Mouse (Mus musculus) CD4-positive, CD25-positive, alpha-beta regulatory T cell, adult 2 months (primary cell): ENCODE results near the gene Diras1.
"Not testable (repeated sequence)": the region's sequence is repeated elsewhere in the genome, so short reads cannot be mapped to it uniquely, and the experiment has no call there.

ENCODE experiments used
- DNase-seq: peaks from one replicate; pipeline ENCODE4 v3.0.0-alpha.2; 2012; ENCODE audit warnings: low read depth, low spot score

Diras1 gene

DNA sequence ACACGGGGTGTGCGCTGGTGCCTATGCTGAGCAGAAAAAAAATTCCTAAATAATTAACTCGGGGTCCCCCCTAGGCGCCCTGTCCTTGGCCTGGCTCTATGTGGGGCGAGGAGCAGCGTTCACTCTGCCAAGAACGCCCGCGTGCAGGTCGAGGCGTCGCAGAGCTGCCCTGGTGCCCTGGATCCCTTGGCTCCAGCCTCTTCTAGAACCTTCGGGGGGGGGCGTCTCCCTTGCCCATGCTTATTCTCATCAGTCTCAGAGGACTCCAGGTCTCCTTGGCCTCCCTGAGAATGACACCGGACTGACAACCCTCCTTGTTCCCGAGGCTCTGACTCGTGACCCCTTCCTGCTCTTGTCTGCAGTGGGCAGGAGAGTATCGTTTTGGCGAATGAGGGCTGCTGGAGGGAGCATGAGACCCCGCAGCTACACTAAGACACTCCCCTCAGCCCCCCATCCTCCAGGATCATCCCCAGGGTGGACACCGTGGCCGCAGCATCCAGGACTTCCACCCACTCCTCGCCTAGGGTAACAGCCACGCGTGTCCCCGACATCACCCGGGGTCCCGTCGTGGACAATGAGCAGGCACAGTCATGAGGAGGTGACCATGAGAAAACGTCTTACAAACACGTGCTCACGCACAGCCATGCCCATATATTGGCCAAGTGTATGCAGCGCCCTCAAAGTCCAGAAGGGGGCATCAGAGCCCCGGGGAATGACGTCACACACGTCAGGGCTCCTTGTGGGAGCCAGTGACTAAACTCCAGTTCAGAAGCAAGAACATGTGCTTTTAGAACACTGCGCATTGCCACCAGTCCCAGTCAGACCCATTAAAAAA lies 25.9 kb downstream of the Diras1 start:
- DNase-seq, result peak; percentile 92

DNA sequence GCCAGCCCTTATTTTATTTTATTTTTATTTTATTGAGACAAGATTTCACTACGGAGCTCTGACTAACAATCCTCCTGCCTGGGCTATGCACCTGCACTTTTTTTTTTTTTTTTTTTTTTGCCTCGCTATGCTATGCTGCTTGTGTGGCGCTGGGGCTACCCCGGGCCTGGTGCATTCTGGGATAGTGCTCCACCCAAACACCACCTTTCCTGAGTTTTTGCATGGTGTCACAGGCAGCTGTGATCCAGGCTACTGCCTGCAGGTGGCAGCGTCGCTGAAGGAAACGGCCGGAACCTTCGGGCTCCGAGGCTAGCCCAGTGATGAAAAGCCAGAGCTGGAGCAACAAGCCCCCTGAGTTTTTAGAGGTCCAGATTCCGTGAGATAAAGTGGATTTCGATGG lies 26.7 kb downstream of the Diras1 start:
- peak; percentile 78 for DNase-seq

DNA sequence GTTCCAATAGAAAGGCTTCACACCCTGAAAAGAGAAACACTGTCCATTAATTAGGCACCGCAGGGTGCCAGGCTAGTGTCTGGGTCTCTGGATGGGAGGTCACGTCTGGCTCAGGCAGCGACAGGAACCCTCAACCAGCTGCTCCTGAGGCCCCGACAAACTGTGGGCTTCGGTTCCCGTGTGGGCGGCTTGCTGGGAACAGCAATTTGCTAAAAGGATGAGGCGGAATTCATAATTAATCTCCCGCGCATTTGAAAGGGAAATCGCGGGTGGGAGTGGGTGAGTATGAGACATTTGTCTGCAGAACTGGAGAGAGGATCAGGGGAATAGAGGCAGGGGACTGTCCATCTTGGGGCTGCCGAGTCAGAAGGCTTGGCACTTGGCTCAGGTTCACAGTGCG lies 27.4 kb downstream of the Diras1 start:
- DNase-seq, result no peak

DNA sequence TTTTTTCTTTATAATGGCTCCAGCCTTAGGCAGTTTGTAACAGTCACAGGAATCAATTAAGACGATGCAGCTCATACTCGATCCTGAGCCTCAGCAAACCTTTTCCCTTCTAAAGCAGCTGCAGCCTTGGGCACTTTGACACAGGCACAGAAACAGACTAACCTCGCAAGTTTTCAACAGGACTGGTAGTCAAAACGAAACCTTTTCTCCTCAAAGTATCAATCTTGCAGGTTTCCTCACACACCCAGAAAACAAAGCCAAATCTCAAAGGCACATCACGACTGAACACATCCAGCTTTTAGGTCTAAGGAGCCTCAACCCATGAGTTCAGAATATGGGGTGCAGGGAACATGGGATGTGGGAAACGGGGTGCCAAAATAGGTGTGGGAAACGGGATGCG lies 28.1 kb downstream of the Diras1 start:
- no peak for DNase-seq

DNA sequence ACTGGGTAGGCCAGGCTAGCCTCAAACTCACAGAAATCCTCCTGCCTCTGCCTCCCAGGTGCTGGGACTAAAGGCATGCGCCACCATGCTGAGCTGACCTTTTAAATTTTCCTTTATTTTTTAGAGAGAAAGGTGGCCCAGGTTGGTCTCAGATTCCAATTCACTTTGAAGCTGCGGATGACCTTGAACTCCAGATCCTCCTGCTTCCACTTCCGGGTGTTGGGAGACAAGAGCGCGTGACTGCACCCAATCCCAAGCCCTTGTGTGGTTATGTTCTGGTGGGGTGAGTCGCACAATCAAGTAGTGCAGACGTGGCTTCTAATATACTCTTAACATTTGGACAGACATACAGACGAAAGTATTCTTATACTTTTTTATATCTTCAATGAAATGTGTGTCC lies 29.0 kb downstream of the Diras1 start:
- no peak for DNase-seq

DNA sequence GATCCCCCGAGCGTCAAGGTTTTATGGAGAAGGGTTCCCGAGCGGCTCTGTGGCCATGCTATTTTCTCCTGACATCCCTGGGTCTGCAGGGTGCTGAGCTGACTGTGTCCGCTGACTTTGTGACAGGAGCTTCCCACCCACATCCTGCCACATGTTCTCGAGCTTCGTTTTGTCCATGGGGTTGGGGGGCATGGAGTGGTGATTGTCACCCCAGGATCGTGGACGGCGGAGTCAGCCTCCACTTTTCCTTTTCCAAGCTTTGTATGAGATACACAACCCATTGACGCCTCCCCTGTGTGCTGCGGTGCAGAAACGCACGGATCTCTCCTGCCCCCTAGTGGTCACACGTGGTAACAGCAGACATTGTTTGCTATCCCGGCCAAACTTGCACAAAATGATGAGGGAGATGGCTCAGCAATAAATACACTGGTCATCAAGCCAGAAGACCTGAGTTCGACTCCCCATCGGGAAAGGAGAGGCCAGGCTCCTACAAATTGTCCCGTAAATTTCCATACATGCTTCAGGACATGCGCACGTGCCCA lies 30.3 kb downstream of the Diras1 start:
- DNase-seq, result peak; percentile 89

DNA sequence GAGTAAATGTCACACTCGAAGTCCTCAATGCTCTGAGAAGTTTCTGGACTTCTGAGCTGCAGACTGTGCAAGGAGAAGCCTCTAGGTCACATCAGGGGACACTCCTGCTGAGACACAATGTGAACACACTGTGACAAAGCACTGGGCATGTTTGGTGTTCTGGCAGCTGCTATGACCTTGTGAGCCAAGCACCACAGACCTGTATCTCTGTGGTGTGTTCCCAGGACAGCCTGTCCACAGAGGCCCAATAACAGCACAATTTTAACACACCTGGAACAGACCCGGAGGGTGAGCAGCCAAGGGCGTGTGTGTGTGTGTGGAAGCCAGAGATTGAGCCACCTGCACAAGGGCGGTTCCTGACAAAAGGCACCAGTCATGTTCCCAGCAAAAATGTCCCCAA lies 30.8 kb downstream of the Diras1 start:
- DNase-seq, result no peak

DNA sequence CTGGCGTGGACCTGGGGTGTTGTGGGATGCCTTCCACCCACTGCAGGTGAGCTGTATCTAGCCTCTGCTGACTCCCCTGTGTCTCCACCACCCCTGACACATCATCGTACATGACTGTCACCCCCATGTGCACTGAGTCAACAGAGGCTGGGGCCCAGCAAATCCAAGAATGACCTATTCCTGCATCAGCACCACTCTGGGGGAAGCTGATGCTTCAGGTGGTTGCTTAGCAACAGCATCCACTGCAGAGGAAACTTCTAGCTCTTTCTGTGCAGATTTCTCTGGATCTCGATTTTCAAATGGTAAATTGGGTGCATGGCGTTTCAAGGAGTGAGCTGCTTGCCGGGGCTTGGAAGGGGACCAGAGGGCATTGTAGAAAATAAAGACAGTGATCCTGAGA lies 32.2 kb downstream of the Diras1 start:
- no peak for DNase-seq

DNA sequence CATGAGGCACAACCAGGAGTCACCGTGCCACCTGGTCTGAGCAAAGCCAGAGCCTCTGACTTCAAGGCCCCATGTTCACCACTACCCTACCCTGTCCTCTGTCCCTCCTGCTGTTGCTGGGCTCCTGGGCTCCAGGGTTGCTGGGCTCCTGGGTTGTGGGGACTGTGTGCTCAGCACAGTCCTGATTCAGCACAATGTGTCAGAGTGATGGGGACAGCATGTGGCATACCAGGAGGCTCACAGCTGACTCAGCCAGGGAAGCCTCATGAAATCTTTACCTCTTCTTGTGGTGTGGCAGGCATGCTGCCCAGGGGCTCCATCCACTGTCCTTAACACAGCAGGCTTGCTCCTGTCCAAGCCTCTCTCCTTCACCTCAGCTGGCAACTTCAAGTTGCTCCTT lies 33.5 kb downstream of the Diras1 start:
- DNase-seq, result no peak

DNA sequence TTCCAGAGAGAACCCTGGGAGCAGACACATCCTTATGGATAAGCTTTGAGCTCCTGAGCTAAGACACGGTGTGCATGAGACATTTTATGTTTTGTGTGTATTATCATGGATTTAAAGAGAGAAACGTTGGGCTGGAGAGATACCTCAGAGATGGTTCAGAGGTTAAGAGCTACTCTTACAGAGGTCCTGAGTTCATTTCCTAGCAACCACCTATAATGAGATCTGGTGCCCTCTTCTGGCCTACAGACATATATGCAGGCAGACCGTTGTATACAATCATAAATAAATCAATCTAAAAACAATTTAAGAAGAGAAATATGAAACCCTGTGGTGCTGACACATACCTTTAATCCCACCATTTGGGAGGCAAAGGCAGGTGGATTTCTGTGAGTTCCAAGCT lies 34.5 kb downstream of the Diras1 start:
- peak; percentile 80 for DNase-seq

DNA sequence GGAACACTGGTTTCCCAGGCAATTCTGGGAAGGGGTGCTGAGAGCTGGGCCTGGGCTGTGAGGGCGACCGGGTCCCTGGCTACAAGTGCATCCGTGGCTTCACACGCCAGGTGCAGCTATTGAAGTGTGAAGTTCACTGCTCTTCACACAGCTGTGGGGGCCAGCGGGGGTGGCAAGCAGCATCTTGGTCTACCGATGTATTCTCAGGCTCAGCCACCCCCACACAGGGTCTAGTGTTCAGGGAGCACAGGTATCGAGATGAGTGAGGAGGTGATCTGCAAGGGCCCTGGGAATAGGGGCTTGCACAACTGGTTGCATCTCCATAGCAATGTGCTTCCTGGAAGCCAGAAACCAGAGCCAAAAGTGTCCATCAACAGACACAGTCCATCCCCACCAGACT lies 35.1 kb downstream of the Diras1 start:
- DNase-seq, result peak; percentile 32

DNA sequence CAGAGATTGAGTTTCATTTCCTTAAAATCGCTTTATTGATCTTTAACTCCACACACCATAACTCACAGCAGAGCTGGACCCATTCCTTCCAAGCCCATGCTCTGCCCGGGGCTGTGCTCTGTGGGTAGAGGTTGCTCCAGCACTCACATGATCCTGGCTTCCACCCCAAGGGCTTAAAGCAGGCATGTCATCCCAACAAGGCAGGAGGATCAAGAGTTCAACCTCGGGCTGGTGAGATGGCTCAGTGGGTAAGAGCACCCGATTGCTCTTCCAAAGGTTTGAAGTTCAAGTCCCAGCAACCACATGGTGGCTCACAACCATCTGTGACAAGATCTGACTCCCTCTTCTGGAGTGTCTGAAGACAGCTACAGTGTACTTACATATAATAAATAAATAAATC lies 35.6 kb downstream of the Diras1 start:
- DNase-seq, result not testable (repeated sequence)

DNA sequence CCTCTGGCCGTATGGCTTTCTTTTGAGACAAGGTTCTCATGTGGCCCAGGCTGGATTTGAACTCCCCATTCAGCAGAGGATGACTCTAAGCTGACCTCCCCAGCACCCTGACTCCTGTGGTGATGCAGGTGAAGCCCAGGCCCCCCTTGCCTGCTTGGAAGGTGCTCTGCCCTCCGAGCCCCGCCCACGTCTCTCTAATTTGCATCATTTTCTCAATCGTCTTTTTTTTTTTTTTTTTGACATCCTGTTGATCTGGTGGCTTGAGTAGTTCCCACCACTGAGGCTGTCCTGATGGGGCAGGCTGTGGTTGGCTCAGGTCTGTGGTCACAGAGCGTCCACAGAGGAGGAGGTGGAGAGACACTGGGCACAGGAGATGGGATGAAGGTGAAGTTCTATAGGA lies 36.0 kb downstream of the Diras1 start:
- DNase-seq, result peak; percentile 77

DNA sequence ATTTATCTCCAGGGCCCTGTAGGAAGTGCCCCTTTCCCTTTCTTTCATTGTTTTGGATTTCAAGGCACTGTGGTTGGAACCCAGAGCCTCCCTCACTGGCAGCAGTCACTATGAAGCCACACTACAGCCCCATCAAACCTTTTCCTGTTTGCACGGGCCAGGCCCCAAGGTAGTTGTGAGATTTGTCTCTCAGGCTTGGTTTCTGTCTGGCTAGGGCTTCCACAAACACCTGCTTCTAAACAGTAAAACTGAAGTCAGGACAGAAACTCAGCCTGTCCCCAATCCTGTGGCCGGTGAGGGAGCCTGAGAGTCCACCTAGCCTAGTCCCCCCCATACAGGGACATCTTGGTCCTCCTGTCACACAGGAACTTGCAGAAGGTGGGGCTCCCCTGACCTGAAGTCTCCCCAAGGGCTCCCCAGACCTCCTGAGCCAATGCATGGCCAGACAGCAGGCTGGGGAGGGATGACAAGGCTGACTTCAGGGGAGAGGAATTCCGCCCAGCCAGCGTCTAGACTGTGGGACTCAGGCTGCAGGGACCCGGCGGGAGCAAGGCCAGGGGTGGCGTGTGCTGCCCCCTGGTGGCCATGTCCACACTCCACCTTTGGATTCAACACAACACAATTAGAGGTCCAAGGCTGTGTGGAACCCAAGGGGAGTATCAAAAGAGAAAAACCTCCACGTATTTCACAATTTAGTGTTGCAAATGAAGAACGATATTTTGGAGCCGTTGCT lies 37.6 kb downstream of the Diras1 start:
- peak; percentile 92 for DNase-seq

DNA sequence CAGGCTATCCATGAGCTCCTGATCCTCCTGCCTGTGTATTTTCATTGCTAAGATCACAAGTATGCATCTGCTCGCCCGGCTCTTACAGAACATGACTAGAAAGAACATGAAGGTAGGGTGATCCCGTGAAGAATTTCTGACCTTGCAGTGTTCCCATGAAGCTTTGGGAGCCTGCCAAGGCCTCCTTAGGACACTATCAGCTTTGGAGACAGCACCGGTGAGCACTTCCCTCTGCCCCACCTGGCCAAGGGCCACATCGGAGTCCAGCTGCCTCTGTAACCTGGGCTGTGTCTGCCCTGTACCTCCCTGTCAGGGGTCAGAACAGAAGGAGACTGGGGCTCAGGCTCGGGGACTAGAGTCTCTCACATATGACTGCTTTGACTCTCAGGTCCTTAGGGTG lies 38.7 kb downstream of the Diras1 start:
- DNase-seq, result no peak

DNA sequence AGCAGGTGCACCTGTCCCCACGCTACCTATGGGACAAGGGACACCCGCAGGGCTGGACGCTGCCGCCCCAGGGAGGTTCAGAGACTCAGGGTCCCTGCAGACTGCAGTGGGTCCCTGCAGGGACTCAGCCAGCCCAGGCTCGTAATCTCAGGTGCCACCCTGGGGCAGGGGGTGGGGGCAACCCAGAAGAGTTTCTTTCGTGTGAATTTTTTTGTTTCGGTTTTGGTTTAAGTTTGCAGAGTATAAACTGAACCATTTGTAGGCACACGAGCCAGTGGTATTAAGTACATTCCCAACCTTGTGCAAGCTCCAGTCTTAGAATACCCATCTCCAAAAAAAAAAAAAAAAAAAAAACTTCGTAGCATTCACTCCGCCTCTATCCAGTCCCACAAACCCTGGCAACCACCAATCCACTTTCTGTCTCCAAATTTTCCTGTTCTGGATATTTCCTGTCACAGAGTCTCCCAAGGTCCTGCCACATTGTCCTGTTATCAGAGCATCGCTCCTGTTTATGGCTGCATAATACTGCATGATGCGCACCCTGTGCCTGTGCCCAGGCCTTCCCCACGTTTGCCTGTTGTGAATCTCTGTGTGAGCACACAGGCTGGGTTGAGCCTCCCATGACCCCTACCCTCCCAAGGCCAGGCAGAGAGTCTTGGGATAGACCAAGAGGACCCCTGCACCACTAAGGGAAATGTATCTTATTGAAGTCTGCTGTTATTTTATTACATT lies 39.3 kb downstream of the Diras1 start:
- DNase-seq, result peak; percentile 71

DNA sequence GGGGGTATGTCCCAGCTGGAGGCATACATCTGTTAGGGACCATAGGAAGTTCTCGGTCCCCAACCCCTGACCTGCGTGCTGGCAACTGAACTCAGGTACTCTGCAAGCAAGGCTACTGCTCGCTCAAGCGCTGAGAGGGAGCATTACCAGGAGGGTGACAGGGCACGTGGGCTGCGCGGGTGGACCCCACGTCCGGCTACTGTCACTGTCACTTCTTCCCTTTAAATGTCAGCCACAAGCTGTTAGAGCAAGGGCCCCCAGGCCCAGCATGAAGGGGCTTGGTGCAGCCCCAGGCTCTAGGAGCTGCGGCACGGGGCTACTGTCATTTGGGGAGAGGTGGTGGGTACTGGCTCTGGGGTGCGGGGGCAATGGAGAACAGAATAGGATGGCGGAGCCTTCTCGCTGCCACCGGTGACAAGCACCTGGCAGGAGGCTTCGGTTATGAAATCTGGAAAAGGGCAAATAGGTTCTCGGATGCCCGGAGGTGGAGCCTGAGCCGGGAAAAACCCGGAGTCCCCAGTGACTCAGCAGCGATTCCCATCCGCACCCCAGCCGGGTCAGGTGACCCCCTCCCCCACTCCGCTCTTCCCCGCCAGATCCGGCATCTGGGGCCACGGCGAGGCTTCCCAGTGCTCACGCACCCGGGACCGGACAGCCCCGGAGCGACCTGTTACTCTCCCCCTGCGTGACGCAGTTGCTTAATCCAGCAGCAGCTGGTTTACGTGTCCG lies 40.1 kb downstream of the Diras1 start:
- DNase-seq, result peak; percentile 69

DNA sequence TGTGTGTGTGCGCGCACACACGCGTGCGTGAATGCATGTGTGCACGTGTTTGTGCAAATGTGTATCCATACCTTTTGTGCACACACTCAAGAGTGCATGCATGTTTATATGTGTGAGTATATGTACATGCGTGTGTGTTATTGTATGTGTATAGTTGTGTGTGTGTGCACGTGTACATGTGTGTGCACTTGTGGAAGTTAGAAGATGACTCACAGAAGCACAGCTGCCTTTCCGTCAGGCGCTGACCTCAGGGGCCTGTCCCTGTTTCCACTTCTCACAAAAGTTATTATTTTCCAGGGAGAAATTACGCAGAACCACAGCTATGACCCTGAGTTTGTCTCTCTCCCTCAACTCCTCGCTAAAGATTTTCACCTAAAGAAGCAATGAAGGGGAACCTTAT lies 41.2 kb downstream of the Diras1 start:
- no peak for DNase-seq

DNA sequence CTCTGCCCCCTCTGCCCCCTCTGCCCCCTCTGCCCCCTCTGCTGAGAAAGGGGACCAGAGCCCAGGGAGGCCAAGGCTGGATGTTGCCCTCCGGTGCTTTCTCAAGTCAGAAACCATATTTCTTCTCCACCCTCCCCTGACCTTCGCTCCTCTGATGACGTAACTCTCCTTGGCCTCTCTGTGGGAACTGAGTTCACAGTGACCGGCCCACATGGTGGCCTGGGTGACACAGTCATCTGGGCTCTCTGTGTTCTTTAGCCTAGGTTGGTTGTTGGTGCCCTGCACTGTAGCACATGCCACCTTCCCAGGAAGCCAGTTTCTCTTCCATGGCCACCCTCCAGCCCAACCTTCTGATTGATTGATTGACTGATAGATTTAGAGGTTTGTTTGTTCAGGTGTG lies 43.1 kb downstream of the Diras1 start:
- DNase-seq, result no peak

DNA sequence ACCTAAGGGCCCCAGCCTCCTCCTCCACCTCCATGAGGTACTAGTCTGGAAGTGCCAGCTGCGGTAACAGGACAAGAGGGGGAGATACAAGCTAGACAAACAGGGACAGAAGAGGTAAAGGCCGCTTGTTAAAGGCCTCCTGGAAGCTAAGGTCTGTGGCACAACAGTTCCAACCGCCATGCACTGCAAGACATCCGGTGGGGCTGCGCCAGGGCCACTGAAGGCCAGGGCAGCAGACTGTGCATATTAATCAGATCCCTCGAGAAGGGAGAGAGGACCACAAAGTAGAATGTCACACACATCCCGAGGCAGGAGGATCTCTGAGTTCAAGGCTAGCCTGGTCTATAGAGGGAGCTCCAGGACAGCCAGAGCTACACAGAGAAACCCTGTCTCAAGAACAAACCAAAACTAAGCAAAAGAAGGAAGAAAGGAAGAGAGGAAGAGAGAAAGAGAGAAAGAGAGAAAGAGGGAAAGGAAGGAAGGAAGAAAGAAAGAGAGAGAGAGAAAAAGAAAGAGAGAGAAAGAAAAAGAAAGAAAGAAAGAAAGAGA lies 43.8 kb downstream of the Diras1 start:
- peak; percentile 29 for DNase-seq

DNA sequence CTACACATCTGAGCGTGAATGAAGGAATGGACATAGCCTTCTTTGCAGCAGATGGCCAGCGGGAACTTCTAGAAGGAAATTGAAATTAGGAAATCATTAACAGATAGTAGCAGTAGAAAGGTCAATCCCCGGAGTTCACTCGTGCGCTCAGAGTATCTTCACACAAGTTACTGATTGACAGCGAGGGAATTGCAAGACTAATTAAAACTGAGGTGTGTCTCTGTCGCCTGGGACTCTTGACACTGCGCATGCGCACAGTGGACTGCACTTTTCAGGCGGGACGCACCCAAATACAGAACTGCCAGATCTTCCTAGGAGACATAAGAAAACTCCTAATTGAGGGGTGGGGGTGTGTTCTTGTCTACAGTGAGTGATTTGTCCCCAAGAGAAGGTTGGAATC lies 50.0 kb downstream of the Diras1 start:
- no peak for DNase-seq
